Mouse (Mus musculus) gastrocnemius, postnatal 36 days (tissue): ENCODE results near the gene Erich2. TPM values are rescaled to one million over a fixed set of nuclear protein-coding genes. Genes with fewer than 3 reads are reported as not detected.
A peak's percentile ranks its signal among the peaks of the same experiment; 100 is the strongest.
"Not testable (repeated sequence)": the region's sequence is repeated elsewhere in the genome, so short reads cannot be mapped to it uniquely, and the experiment has no call there.

Source experiments
- DNase-seq, 2 experiments: peaks; one replicate each; pipeline ENCODE4 v3.0.0; 2022
- intact Hi-C: fragments of 180-260 bp; cut with DNase I; formaldehyde crosslinking; loops from one replicate; pipeline ENCODE4 v1.15.1; 2025
- long read RNA-seq, 2 experiments: library from polyadenylated mRNA; stranded (forward); transcript quantifications; one replicate each; pipeline ENCODE4 v2.0.0; 2021
- total RNA-seq, 2 experiments: library from RNA; stranded (reverse); gene quantifications; 2 replicates each; pipeline ENCODE4 v1.2.3; 2021

The Erich2 gene
- not detected for total RNA-seq
- long read RNA-seq, experiment 1 = 0 reads
- long read RNA-seq, experiment 2 = 0 reads

DNA sequence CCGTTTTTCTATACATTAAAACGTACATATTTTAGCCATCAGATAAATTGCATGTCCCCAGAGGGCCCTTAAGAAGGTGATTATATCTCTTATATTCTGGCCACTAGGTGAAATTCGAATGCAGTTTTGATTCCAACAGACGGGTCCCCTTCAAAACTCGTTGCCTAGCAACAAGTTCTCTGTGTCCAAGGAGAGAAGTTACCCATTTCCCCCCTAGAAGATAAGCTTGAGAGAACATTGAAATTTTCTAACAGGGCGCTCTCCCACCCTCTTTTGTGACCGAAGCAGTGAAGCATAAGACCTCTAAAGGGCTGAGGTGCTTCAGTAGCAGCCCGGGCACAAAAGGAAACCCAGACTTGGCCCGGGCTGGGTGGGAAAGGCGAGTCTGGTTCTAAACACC is at the start of gene Erich2:
Erich2 (plus strand) TSS at position 324 of the 400 bp plus-strand sequence.
- intact Hi-C loops = no loop called here
- DNase-seq = no peak

DNA sequence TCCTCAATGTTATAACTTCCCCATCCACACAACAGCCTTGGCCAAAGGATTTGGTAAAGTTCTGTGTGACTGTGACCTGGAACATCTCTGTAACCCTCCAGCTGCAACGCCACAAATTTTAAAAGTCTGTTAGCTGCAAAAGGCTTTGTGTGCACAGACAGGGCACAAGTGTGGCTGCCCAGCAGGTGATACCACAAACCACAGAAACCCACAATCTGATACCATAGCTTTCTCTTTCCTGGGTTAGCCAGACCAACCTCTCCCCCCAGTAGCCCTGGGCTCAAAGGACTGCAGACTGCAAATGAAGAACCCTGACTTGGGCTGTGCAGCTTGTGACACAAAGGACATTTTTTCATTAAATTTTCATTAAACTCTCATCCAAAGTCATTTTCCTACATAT is 45.0 kb upstream of the Erich2 start:
- DNase-seq = no peak
- intact Hi-C loops = no loop called here

DNA sequence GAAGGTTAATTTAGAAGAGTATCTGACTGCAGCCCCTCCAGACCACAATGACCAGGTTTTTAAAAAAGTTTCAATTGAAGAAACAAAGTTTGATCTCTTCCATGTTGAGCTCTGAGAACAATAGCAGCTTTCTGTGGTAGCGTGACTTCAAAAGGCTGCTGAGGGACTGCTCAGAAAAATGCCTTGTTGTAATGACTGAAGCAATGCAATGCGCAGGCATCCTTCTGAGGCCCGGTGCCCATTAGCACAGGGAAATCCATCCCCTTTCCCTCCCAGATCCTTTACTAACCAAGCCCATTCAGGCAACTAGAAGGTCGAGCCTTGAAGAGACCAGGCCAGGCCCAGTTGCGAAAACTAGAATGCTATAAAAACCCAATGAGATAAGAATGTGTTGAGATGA is 37.5 kb upstream of the Erich2 start:
- no peak for DNase-seq
- intact Hi-C loops = no loop called here

- intact Hi-C loops = no loop called here
- DNase-seq = no peak
Measured at GRCm38 (mm10) chr2:70471861-70472620, 36.6 kb upstream of the Erich2 start.

- intact Hi-C loops = no loop called here
Measured at GRCm38 (mm10) chr2:70497715-70498318, 10.8 kb upstream of the Erich2 start.

GRCm38 (mm10) chr2:70503436-70503835 is 5.2 kb upstream of the Erich2 start:
- DNase-seq = no peak
- intact Hi-C loops = no loop called here

More at GRCm38 (mm10) chr2:70497715-70498318, 10.8 kb upstream of the Erich2 start:
- DNase-seq = no peak

GRCm38 (mm10) chr2:70505229-70505628 is 3.4 kb upstream of the Erich2 start:
- DNase-seq = no peak
- intact Hi-C loops = no loop called here

- intact Hi-C loops = no loop called here
- no peak for DNase-seq
Measured at GRCm38 (mm10) chr2:70505896-70506295, 2.7 kb upstream of the Erich2 start.

DNA sequence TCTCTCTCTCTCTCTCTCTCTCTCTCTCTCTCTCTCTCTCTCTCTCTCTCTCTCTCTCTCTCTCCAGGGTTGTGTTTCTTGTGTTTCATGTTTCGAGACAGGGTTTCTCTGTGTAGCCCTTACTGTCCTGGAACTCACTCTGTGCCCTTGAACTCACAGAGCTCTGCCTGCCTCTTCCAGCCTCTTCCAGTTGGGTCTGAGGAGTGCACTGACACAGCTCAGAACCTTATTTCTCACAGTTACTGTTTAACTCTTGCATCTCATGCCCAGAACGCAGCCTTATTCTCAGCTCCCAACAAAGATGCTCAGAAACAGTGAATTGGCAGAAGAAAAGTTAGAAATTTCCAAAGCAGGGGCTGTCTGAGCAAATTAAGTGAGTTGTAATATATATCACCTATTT is 2.2 kb upstream of the Erich2 start:
- DNase-seq = no peak
- intact Hi-C loops = no loop called here

DNA sequence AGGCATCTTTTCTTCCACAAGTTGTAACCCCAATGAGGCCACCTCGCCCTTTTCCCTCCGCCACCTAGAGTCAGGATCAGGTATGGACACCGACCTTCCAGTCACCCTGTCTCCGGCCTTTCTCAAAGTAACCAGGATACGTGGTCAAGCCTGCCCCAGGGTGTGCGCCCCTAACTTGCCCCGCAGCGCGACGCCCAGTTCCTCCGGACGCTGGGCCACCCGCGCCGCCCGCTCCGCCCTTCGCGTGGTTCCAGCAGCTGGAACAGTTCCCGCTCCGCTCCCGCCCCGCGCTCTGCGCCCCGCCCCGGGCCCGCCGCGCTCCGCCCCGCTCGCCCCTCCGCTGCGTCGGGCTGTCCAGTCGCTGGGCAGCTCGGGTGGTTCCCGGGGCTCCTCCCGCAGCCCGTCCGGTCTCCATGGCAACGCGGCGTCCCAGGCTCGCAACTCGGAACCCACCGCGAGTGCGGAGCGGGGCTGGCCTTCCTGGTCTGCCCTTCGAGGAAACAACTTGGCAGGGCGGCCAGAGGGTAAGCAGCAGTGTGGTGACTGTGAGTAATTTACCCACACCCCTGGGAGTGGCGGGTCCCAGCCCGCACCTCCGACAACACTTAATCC is 508 bp downstream of the Erich2 start:
- intact Hi-C loops = no loop called here
- peak; percentile 22 to 27 for DNase-seq

DNA sequence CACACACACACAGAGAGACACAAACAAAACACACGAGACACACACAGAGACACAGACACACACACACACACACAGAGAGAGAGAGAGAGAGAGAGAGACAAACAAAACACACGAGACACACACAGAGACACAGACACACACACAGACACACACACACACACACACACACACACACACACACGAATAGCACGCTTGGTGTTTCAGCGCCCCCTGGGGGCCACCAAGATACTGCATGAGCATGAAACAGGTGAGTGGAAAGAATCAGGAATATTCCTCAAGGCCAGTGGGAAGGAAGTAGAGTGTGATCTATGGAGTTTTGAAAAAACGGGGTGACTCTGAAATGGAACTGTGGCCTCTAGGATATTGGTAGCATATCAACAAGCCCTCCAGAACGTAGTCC is 29.7 kb downstream of the Erich2 start:
- DNase-seq, intact Hi-C loops: not testable (repeated sequence)

GRCm38 (mm10) chr2:70550671-70551070 is 42.1 kb downstream of the Erich2 start:
- DNase-seq = no peak
- intact Hi-C loops = no loop called here

- no peak for DNase-seq
- intact Hi-C loops = no loop called here
Measured at GRCm38 (mm10) chr2:70551446-70551845, 42.8 kb downstream of the Erich2 start.

- DNase-seq = no peak
- intact Hi-C loops = no loop called here
Measured at GRCm38 (mm10) chr2:70552067-70552598, 43.5 kb downstream of the Erich2 start.

GRCm38 (mm10) chr2:70552772-70553171 is 44.2 kb downstream of the Erich2 start, which contains the start of gene Gad1:
Gene Gad1, plus strand, starts transcription at chr2:70553072.
- intact Hi-C loops = no loop called here
- no peak for DNase-seq

- intact Hi-C loops = no loop called here
- no peak for DNase-seq
Measured at GRCm38 (mm10) chr2:70553826-70554225, 45.2 kb downstream of the Erich2 start.

DNA sequence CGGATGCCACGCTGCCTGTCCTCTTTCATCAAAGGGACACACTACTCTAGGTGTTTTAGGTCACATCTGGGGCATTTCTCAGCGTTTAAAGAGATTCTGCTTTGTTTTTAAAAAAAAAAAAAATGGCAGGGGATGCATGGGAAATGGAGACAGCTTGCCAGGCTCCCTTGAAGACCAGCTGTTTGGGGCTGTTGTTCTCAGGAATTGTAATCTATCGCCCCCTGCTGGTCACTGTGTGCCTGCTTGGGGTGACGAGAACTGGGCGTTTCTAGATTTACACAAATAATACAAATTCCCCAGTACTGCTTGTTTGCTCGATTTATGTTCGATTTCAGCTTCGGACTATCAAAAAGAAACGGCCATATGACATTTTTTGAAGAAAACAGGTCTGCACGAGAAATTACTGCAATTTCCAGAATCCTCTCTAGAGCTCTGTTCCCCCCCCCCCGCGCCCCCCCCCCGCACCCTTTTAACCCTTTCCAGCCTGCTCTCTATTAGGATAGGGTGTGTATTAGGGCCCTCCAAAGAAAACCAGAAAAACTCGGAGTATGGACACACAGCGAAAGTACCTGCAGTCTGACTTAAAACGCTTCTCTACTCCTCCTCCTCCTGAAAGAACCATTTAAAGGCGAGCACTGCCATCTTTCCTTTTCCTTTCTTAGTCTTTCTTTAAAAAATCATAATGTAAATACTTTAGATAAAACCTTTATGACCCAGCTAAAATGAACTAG is 49.7 kb downstream of the Erich2 start:
- DNase-seq = peak in 1 of 2 experiments; percentile 38
- intact Hi-C loops = loop anchor here (2.0 to 5.0 kb wide), 3 partner anchors 286 to 431 kb away; no protein-coding TSS in a partner anchor

DNA sequence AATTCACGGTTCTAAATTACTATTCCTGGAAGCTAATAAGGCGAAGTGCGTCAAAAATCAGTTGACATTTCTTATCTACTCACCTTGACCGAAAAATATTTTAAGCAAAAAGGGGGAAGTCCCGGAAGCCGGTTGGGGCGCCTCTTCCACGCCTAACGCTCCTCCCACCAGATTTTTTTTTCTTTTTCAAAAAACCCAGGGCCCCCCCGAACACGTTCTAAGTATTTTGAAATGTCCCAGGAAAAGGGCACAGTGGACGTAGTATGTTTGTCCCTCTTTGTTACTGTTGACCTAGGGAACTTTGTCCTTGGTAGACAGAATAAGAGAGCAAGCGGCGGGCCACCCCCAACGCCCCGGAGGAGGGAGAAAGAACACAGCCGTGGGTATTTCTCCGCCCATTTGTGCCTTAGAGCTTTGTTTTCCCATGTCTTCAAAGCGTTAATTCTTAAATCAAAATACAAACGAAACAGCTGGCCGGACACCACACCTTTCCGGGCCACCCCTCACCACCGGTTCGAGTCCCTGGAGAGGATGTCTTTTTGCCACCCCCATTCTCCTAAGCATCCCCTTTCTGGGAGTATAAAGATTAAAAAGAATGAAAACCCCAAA is 50.3 kb downstream of the Erich2 start:
- intact Hi-C loops = loop anchor here (2.0 to 5.0 kb wide), 3 partner anchors 287 to 432 kb away; no protein-coding TSS in a partner anchor
- DNase-seq = no peak

GRCm38 (mm10) chr2:70559520-70559919 is 50.9 kb downstream of the Erich2 start:
- intact Hi-C loops = loop anchor here (2.0 to 5.0 kb wide), 3 partner anchors 287 to 432 kb away; no protein-coding TSS in a partner anchor

More at GRCm38 (mm10) chr2:70559520-70559919, 50.9 kb downstream of the Erich2 start:
- DNase-seq = no peak
